Mouse (Mus musculus): ENCODE results near the gene Opcml. TPM values are rescaled to one million over a fixed set of nuclear protein-coding genes. Genes with fewer than 3 reads are reported as not detected.

Gene Opcml
- polyA plus RNA-seq, 1 experiment, result 0.02 TPM

GRCm38 (mm10) chr9:27986604-27987588 is 196.3 kb downstream of the Opcml start:
- WGBS, result 85% methylated on average over 8 of the region's 8 CpGs
- no peak for DNase-seq (ENCODE audit: low read depth in 1 of 2, low spot score in 2 of 2)
- Histone ChIP-seq H3K4me3 (ENCODE audit: extremely low read depth, insufficient read depth, insufficient read length) (no peak overlapping the region), H3K4me1 (ENCODE audit: control insufficient read depth, insufficient read depth, insufficient read length) (no peaks in the 10 kb centered on the region), H3K36me3 (ENCODE audit: control insufficient read depth, insufficient read depth, low read length) (no peaks in the 10 kb centered on the region), H3K27me3 (ENCODE audit: control insufficient read depth, insufficient read depth, low read length) (no peaks in the 10 kb centered on the region), H3K27ac (ENCODE audit: insufficient read depth, low read length) (no peak overlapping the region)
- TF ChIP-seq POLR2A (IDR thresholded peaks at IDR 0.05; ENCODE audit: low read depth, low read length) (no peak), CTCF (IDR thresholded peaks at IDR 0.05; ENCODE audit: extremely low read depth, insufficient read depth, insufficient read length, insufficient replicate concordance) (no peak)

- DNase-seq (ENCODE audit: low read depth in 1 of 2, low spot score in 2 of 2), result no peak
- Histone ChIP-seq H3K4me1 (ENCODE audit: control insufficient read depth, insufficient read depth, insufficient read length) (no peaks in the 10 kb centered on the region), H3K4me3 (ENCODE audit: extremely low read depth, insufficient read depth, insufficient read length) (no peak overlapping the region), H3K27ac (ENCODE audit: insufficient read depth, low read length) (no peak overlapping the region), H3K36me3 (ENCODE audit: control insufficient read depth, insufficient read depth, low read length) (no peaks in the 10 kb centered on the region), H3K27me3 (ENCODE audit: control insufficient read depth, insufficient read depth, low read length) (no peaks in the 10 kb centered on the region)
- 44% methylated on average over 4 of the region's 4 CpGs for WGBS
- TF ChIP-seq CTCF (IDR thresholded peaks at IDR 0.05; ENCODE audit: extremely low read depth, insufficient read depth, insufficient read length, insufficient replicate concordance), result no peak
- TF ChIP-seq POLR2A (IDR thresholded peaks at IDR 0.05; ENCODE audit: low read depth, low read length), result no peak
Observed at GRCm38 (mm10) chr9:27991611-27992010, 201.0 kb downstream of the Opcml start.

DNA sequence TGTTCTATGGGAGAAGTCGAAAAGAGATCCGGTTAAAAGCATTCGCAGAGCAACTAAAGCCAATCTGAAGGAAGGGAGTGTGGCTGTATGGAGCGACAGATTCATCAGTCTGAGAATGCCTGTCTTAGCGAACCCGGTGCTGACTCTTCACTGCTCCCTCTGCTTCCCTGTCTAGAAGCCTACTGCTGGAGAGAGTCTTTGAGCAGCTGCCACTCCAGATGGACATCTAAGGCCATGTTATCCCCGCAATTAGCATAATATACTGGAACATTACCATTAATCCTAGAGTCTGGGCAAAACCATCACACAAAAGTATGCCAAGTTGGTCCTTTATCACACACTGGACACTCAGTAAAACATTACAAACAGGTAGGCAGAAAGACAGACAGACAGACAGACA is 206.0 kb downstream of the Opcml start:
- TF ChIP-seq POLR2A (IDR thresholded peaks at IDR 0.05; ENCODE audit: low read depth, low read length), result no peak
- no peak for TF ChIP-seq CTCF (IDR thresholded peaks at IDR 0.05; ENCODE audit: extremely low read depth, insufficient read depth, insufficient read length, insufficient replicate concordance)
- WGBS, result 87% methylated on average over 7 of the region's 7 CpGs
- H3K36me3 ChIP-seq (ENCODE audit: control insufficient read depth, insufficient read depth, low read length), result no peaks in the 10 kb centered on the region
- no peak for DNase-seq (ENCODE audit: low read depth in 1 of 2, low spot score in 2 of 2)
- no peaks in the 10 kb centered on the region for H3K27me3 ChIP-seq (ENCODE audit: control insufficient read depth, insufficient read depth, low read length)
- H3K27ac ChIP-seq (ENCODE audit: insufficient read depth, low read length), result no peak overlapping the region
- no peak overlapping the region for H3K4me3 ChIP-seq (ENCODE audit: extremely low read depth, insufficient read depth, insufficient read length)
- H3K4me1 ChIP-seq (ENCODE audit: control insufficient read depth, insufficient read depth, insufficient read length), result no peaks in the 10 kb centered on the region

GRCm38 (mm10) chr9:27998767-27999166 is 208.2 kb downstream of the Opcml start:
- no peaks in the 10 kb centered on the region for H3K4me1 ChIP-seq (ENCODE audit: control insufficient read depth, insufficient read depth, insufficient read length)
- H3K4me3 ChIP-seq (ENCODE audit: extremely low read depth, insufficient read depth, insufficient read length), result no peak overlapping the region
- H3K27me3 ChIP-seq (ENCODE audit: control insufficient read depth, insufficient read depth, low read length), result no peaks in the 10 kb centered on the region
- H3K27ac ChIP-seq (ENCODE audit: insufficient read depth, low read length), result no peak overlapping the region
- TF ChIP-seq CTCF (IDR thresholded peaks at IDR 0.05; ENCODE audit: extremely low read depth, insufficient read depth, insufficient read length, insufficient replicate concordance), result no peak
- TF ChIP-seq POLR2A (IDR thresholded peaks at IDR 0.05; ENCODE audit: low read depth, low read length), result no peak
- DNase-seq (ENCODE audit: low read depth in 1 of 2, low spot score in 2 of 2), result no peak
- 69% methylated on average over 4 of the region's 4 CpGs for WGBS
- no peaks in the 10 kb centered on the region for H3K36me3 ChIP-seq (ENCODE audit: control insufficient read depth, insufficient read depth, low read length)

- Histone ChIP-seq H3K27me3 (ENCODE audit: control insufficient read depth, insufficient read depth, low read length) (no peaks in the 10 kb centered on the region), H3K4me3 (ENCODE audit: extremely low read depth, insufficient read depth, insufficient read length) (no peak overlapping the region), H3K36me3 (ENCODE audit: control insufficient read depth, insufficient read depth, low read length) (no peaks in the 10 kb centered on the region), H3K27ac (ENCODE audit: insufficient read depth, low read length) (no peak overlapping the region), H3K4me1 (ENCODE audit: control insufficient read depth, insufficient read depth, insufficient read length) (no peaks in the 10 kb centered on the region)
- no peak for DNase-seq (ENCODE audit: low read depth in 1 of 2, low spot score in 2 of 2)
- TF ChIP-seq POLR2A (IDR thresholded peaks at IDR 0.05; ENCODE audit: low read depth, low read length), result no peak
- TF ChIP-seq CTCF (IDR thresholded peaks at IDR 0.05; ENCODE audit: extremely low read depth, insufficient read depth, insufficient read length, insufficient replicate concordance), result no peak
- 67% methylated on average over 3 of the region's 3 CpGs for WGBS
Observed at GRCm38 (mm10) chr9:28003131-28003530, 212.6 kb downstream of the Opcml start.

DNA sequence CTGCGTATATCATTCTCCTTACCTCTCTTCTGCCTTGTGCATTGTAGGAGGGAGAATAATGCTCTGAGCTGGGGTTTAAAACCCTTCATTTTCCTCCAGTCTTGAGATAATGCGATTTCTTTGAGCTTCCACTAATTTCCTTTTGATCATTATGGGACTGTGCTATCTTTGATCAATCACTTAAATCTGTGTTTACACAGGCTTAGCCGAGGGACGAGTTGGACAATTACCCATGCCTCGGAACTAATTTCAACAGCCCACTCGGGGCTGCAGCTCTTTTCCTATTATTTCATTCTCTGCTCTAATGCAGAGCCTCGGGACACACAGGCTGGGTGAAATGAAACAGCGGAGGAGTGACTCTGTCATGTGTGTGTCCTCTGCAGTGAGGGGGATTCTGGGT is 220.9 kb downstream of the Opcml start:
- H3K27me3 ChIP-seq (ENCODE audit: control insufficient read depth, insufficient read depth, low read length), result no peaks in the 10 kb centered on the region
- DNase-seq (ENCODE audit: low read depth in 1 of 2, low spot score in 2 of 2), result no peak
- TF ChIP-seq POLR2A (IDR thresholded peaks at IDR 0.05; ENCODE audit: low read depth, low read length) (no peak), CTCF (IDR thresholded peaks at IDR 0.05; ENCODE audit: extremely low read depth, insufficient read depth, insufficient read length, insufficient replicate concordance) (no peak)
- H3K27ac ChIP-seq (ENCODE audit: insufficient read depth, low read length), result no peak overlapping the region
- H3K4me1 ChIP-seq (ENCODE audit: control insufficient read depth, insufficient read depth, insufficient read length), result no peaks in the 10 kb centered on the region
- H3K36me3 ChIP-seq (ENCODE audit: control insufficient read depth, insufficient read depth, low read length), result no peaks in the 10 kb centered on the region
- 66% methylated on average over 8 of the region's 8 CpGs for WGBS
- no peak overlapping the region for H3K4me3 ChIP-seq (ENCODE audit: extremely low read depth, insufficient read depth, insufficient read length)

GRCm38 (mm10) chr9:28012664-28013063 is 222.1 kb downstream of the Opcml start:
- no peak for DNase-seq (ENCODE audit: low read depth in 1 of 2, low spot score in 2 of 2)
- H3K27ac ChIP-seq (ENCODE audit: insufficient read depth, low read length), result no peak overlapping the region
- H3K4me3 ChIP-seq (ENCODE audit: extremely low read depth, insufficient read depth, insufficient read length), result no peak overlapping the region
- no peak for TF ChIP-seq POLR2A (IDR thresholded peaks at IDR 0.05; ENCODE audit: low read depth, low read length)
- TF ChIP-seq CTCF (IDR thresholded peaks at IDR 0.05; ENCODE audit: extremely low read depth, insufficient read depth, insufficient read length, insufficient replicate concordance), result no peak
- no peaks in the 10 kb centered on the region for H3K4me1 ChIP-seq (ENCODE audit: control insufficient read depth, insufficient read depth, insufficient read length)
- H3K36me3 ChIP-seq (ENCODE audit: control insufficient read depth, insufficient read depth, low read length), result no peaks in the 10 kb centered on the region
- H3K27me3 ChIP-seq (ENCODE audit: control insufficient read depth, insufficient read depth, low read length), result no peaks in the 10 kb centered on the region
- WGBS, result 70% methylated on average over 7 of the region's 7 CpGs

Measured in spleen, adult 2 months (tissue).